Mouse (Mus musculus): ENCODE results near the gene Ucp2. TPM values are rescaled to one million over a fixed set of nuclear protein-coding genes. Genes with fewer than 3 reads are reported as not detected.

Gene Ucp2
- polyA plus RNA-seq, 1 experiment: 42.0 TPM

GRCm38 (mm10) chr7:100464248-100464647 lies 28.9 kb upstream of the Ucp2 start:
- Histone ChIP-seq H3K4me1 (ENCODE audit: control insufficient read depth, insufficient read depth, low read length) (peaks cover 14% of the 10 kb centered on the region), H3K4me3 (ENCODE audit: insufficient read depth, low read length) (no peak overlapping the region), H3K27ac (ENCODE audit: insufficient read depth, low read length) (no peak overlapping the region)
- TF ChIP-seq CTCF (IDR thresholded peaks at IDR 0.05; ENCODE audit: extremely low read depth, insufficient read depth, low read length) (no peak), POLR2A (IDR thresholded peaks at IDR 0.05; ENCODE audit: extremely low read depth, insufficient read depth, low read length) (no peak)

- peak overlapping the region; percentile 69 for H3K27ac ChIP-seq (ENCODE audit: insufficient read depth, low read length)
- no peak for TF ChIP-seq CTCF (IDR thresholded peaks at IDR 0.05; ENCODE audit: extremely low read depth, insufficient read depth, low read length)
- TF ChIP-seq POLR2A (IDR thresholded peaks at IDR 0.05; ENCODE audit: extremely low read depth, insufficient read depth, low read length): no peak
These were observed 27.9 kb upstream of the Ucp2 start for GRCm38 (mm10) chr7:100465248-100465647.

DNA sequence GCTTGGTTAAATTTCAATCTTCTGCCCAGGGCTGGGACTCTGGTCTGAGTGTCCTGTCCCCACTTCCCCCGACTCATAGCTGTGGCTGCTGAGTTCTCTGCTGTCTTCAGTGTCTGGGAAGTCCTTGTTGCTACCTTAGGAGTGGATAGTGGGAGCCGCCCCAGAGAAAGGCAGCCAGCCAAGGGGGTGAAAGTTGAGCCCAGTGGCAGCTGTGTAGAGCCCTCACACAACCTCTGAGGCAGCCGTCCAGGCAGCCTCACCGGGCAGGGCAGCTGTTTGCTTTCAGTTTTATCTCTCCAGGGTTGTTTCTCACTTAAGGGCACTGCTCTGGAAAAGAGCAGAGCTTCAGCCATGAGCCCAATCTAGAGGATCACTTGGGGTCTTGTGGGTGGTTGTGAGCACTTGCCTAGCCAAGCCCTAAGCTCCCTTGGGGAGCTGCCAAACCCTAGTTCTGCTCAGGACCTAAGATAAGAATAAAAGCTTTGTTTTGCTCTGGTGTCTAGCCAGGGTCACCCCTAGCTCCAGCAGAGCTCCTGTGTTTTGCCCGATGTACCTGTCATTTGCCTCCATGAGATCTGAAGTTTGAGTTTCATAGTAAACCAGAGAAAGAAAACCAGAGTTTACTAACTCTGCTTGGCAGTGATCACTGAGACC lies 27.4 kb upstream of the Ucp2 start:
- Histone ChIP-seq H3K4me3 (ENCODE audit: insufficient read depth, low read length) (no peak overlapping the region), H3K4me1 (ENCODE audit: control insufficient read depth, insufficient read depth, low read length) (peaks cover 10% of the 10 kb centered on the region), H3K27ac (ENCODE audit: insufficient read depth, low read length) (peak overlapping the region; percentile 69)
- no peak for TF ChIP-seq CTCF (IDR thresholded peaks at IDR 0.05; ENCODE audit: extremely low read depth, insufficient read depth, low read length)
- TF ChIP-seq POLR2A (IDR thresholded peaks at IDR 0.05; ENCODE audit: extremely low read depth, insufficient read depth, low read length): no peak

More at GRCm38 (mm10) chr7:100465248-100465647, 27.9 kb upstream of the Ucp2 start:
- H3K4me1 ChIP-seq (ENCODE audit: control insufficient read depth, insufficient read depth, low read length): peaks cover 12% of the 10 kb centered on the region
- no peak overlapping the region for H3K4me3 ChIP-seq (ENCODE audit: insufficient read depth, low read length)

GRCm38 (mm10) chr7:100466781-100467510 lies 26.2 kb upstream of the Ucp2 start:
- no peak overlapping the region for H3K4me3 ChIP-seq (ENCODE audit: insufficient read depth, low read length)
- peaks cover 6% of the 10 kb centered on the region for H3K4me1 ChIP-seq (ENCODE audit: control insufficient read depth, insufficient read depth, low read length)
- H3K27ac ChIP-seq (ENCODE audit: insufficient read depth, low read length): no peak overlapping the region
- TF ChIP-seq POLR2A (IDR thresholded peaks at IDR 0.05; ENCODE audit: extremely low read depth, insufficient read depth, low read length): no peak
- no peak for TF ChIP-seq CTCF (IDR thresholded peaks at IDR 0.05; ENCODE audit: extremely low read depth, insufficient read depth, low read length)

- Histone ChIP-seq H3K4me3 (ENCODE audit: insufficient read depth, low read length) (no peak overlapping the region), H3K27ac (ENCODE audit: insufficient read depth, low read length) (no peak overlapping the region), H3K4me1 (ENCODE audit: control insufficient read depth, insufficient read depth, low read length) (peaks cover 6% of the 10 kb centered on the region)
- TF ChIP-seq POLR2A (IDR thresholded peaks at IDR 0.05; ENCODE audit: extremely low read depth, insufficient read depth, low read length) (no peak), CTCF (IDR thresholded peaks at IDR 0.05; ENCODE audit: extremely low read depth, insufficient read depth, low read length) (no peak)
These were observed 24.4 kb upstream of the Ucp2 start for GRCm38 (mm10) chr7:100468761-100469160.

GRCm38 (mm10) chr7:100469502-100469901 lies 23.6 kb upstream of the Ucp2 start:
- TF ChIP-seq CTCF (IDR thresholded peaks at IDR 0.05; ENCODE audit: extremely low read depth, insufficient read depth, low read length) (no peak), POLR2A (IDR thresholded peaks at IDR 0.05; ENCODE audit: extremely low read depth, insufficient read depth, low read length) (no peak)

DNA sequence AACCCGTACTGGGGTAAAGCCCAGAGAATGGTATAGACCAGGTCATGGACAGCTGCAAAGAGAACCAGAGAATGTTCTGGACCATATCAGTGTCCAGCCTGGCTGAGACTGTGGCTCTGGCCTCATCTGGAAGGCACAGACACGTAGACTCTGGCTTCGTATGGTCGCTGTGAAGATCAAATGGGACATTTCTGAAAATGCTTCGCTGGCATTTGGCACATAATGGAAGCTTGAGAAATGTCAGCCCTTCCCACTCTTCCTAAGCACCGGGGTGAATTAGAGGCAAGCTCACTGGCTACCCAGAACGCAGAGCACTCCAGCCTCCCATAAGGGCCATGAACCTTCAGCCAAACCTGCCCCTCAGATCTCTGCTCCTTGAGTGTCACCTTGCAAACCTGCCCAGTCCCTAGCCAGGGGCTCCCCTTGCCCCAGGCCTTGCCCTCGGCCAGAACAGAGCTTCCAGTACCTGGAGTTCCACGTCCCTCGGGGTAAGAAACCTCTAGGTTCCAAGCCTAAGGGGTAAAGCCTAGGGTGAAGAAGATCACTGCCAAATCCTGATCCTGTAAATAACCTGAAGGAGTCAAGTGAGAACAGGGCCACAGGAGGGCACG lies 22.2 kb upstream of the Ucp2 start:
- no peak for TF ChIP-seq CTCF (IDR thresholded peaks at IDR 0.05; ENCODE audit: extremely low read depth, insufficient read depth, low read length)
- TF ChIP-seq POLR2A (IDR thresholded peaks at IDR 0.05; ENCODE audit: extremely low read depth, insufficient read depth, low read length): no peak
- Histone ChIP-seq H3K27ac (ENCODE audit: insufficient read depth, low read length) (no peak overlapping the region), H3K4me3 (ENCODE audit: insufficient read depth, low read length) (no peak overlapping the region), H3K4me1 (ENCODE audit: control insufficient read depth, insufficient read depth, low read length) (peaks cover 3% of the 10 kb centered on the region; the same call in 1 of the 2 replicates)

More at GRCm38 (mm10) chr7:100469502-100469901, 23.6 kb upstream of the Ucp2 start:
- no peak overlapping the region for H3K4me3 ChIP-seq (ENCODE audit: insufficient read depth, low read length)
- H3K4me1 ChIP-seq (ENCODE audit: control insufficient read depth, insufficient read depth, low read length): peaks cover 6% of the 10 kb centered on the region
- H3K27ac ChIP-seq (ENCODE audit: insufficient read depth, low read length): no peak overlapping the region

GRCm38 (mm10) chr7:100471407-100471797 lies 21.7 kb upstream of the Ucp2 start:
- TF ChIP-seq POLR2A (IDR thresholded peaks at IDR 0.05; ENCODE audit: extremely low read depth, insufficient read depth, low read length) (no peak), CTCF (IDR thresholded peaks at IDR 0.05; ENCODE audit: extremely low read depth, insufficient read depth, low read length) (no peak)
- H3K27ac ChIP-seq (ENCODE audit: insufficient read depth, low read length): no peak overlapping the region

GRCm38 (mm10) chr7:100472777-100473176 lies 20.4 kb upstream of the Ucp2 start, which contains the start of gene Ucp3:
TSS of gene Ucp3 (plus strand) at chr7:100472990.
- Histone ChIP-seq H3K4me1 (ENCODE audit: control insufficient read depth, insufficient read depth, low read length) (peaks cover 2% of the 10 kb centered on the region; the same call in 1 of the 2 replicates), H3K4me3 (ENCODE audit: insufficient read depth, low read length) (no peak within 1 kb of the TSS), H3K27ac (ENCODE audit: insufficient read depth, low read length) (no peak within 1 kb of the TSS)
- TF ChIP-seq POLR2A (IDR thresholded peaks at IDR 0.05; ENCODE audit: extremely low read depth, insufficient read depth, low read length) (no peak), CTCF (IDR thresholded peaks at IDR 0.05; ENCODE audit: extremely low read depth, insufficient read depth, low read length) (no peak)

More at GRCm38 (mm10) chr7:100471407-100471797, 21.7 kb upstream of the Ucp2 start:
- no peak overlapping the region for H3K4me3 ChIP-seq (ENCODE audit: insufficient read depth, low read length)
- H3K4me1 ChIP-seq (ENCODE audit: control insufficient read depth, insufficient read depth, low read length): peaks cover 2% of the 10 kb centered on the region; the same call in 1 of the 2 replicates

Measured in cortical plate, adult 2 months (tissue).